Mouse (Mus musculus) ES-E14 (cell line): ENCODE measurements around the gene Lipk. TPM values are rescaled to one million over a fixed set of nuclear protein-coding genes. Genes with fewer than 3 reads are reported as not detected.

ENCODE experiments used
- DNase-seq: peaks from one replicate; pipeline ENCODE4 v3.0.0-alpha.2; 2013; ENCODE audit warnings: low read depth, low spot score
- H3K27ac ChIP-seq: 2 replicates; pipeline ENCODE4 v1.5.1; 2012; ENCODE audit warnings: low read depth, mild to moderate bottlenecking, low read length, moderate library complexity, mixed read lengths; ENCODE audit not compliant: poor library complexity, insufficient read depth, severe bottlenecking
- H3K36me3 ChIP-seq: 2 replicates; pipeline ENCODE4 v1.6.1; 2012; ENCODE audit warnings: mild to moderate bottlenecking, low read length, moderate library complexity, mixed read lengths; ENCODE audit not compliant: control insufficient read depth, poor library complexity, insufficient read depth, severe bottlenecking
- H3K4me1 ChIP-seq, 2 experiments: fragments of 150-350 bp in 1 of 2; sonication (generic) in 1 of 2; 2 replicates each; pipeline ENCODE4 v1.6.1; 2012; ENCODE audit warnings: low read length in 2 of 2, mild to moderate bottlenecking in 1 of 2, mixed read lengths in 1 of 2; ENCODE audit not compliant: control insufficient read depth in 2 of 2, insufficient read depth in 2 of 2, poor library complexity in 1 of 2
- H3K4me3 ChIP-seq, 2 experiments: fragments of 150-350 bp in 1 of 2; sonication (generic) in 1 of 2; 2 replicates each; pipeline ENCODE4 v1.5.1; 2012; ENCODE audit warnings: low read length in 2 of 2, low read depth in 1 of 2, mild to moderate bottlenecking in 1 of 2, mixed read lengths in 1 of 2; ENCODE audit not compliant: insufficient read depth in 1 of 2, poor library complexity in 1 of 2, severe bottlenecking in 1 of 2
- H3K9ac ChIP-seq: 2 replicates; pipeline ENCODE4 v1.6.1; 2012; ENCODE audit warnings: low read depth, mild to moderate bottlenecking, low read length, mixed read lengths; ENCODE audit not compliant: poor library complexity, insufficient read depth, severe bottlenecking
- H3K9me3 ChIP-seq: fragments of 150-350 bp; sonication (generic); 2 replicates; pipeline ENCODE4 v1.6.1; 2012; ENCODE audit warnings: low read depth, mild to moderate bottlenecking, low read length; ENCODE audit not compliant: control insufficient read depth, insufficient read depth
- CHD2 ChIP-seq: IDR thresholded peaks from 2 replicates; pipeline ENCODE4 v1.6.1; 2014; ENCODE audit warnings: mild to moderate bottlenecking, low read depth, low read length, inconsistent platforms
- HCFC1 ChIP-seq: IDR thresholded peaks from 2 replicates; pipeline ENCODE4 v1.6.1; 2012; ENCODE audit warnings: low read length, inconsistent platforms, borderline replicate concordance; ENCODE audit not compliant: insufficient read depth
- MAFK ChIP-seq: IDR thresholded peaks from 2 replicates; pipeline ENCODE4 v1.6.1; 2014; ENCODE audit warnings: mild to moderate bottlenecking, low read depth, low read length, inconsistent platforms; ENCODE audit not compliant: insufficient read depth
- ZC3H11A ChIP-seq: IDR thresholded peaks from 2 replicates; pipeline ENCODE4 v1.6.1; 2012; ENCODE audit warnings: low read depth, mild to moderate bottlenecking, inconsistent platforms, low read length, borderline replicate concordance
- ZNF384 ChIP-seq: IDR thresholded peaks from 2 replicates; pipeline ENCODE4 v1.6.1; 2012; ENCODE audit warnings: low read depth, low read length, inconsistent platforms
- in situ Hi-C, 2 experiments: fragments of 600-800 bp; cut with MboI; formaldehyde crosslinking; loops; one replicate each; pipeline ENCODE4 v1.15.1; 2025; ENCODE audit warnings: low sequenced_read_pairs in 2 of 2, inconsistent platforms in 1 of 2; ENCODE audit not compliant: unreplicated experiment in 2 of 2
- total RNA-seq: library from RNA; depleted of rRNA; stranded (reverse); fragments of 300-350 nt; gene quantifications from 2 replicates; pipeline ENCODE4 v1.2.3, GENCODE M21; 2012

Gene Lipk
- total RNA-seq, 1 experiment, result not detected

GRCm38 (mm10) chr19:34063547-34063946, 55.5 kb downstream of the Lipk start:
- TF ChIP-seq CHD2, result no peak
- TF ChIP-seq ZNF384, result no peak
- no peak for TF ChIP-seq MAFK
- TF ChIP-seq HCFC1, result no peak
- no peak for TF ChIP-seq ZC3H11A
- Histone ChIP-seq H3K4me1 (no peaks in the 10 kb centered on the region), H3K36me3 (no peaks in the 10 kb centered on the region), H3K27ac (no peak overlapping the region), H3K4me3 (no peak overlapping the region), H3K9me3 (no peaks in the 10 kb centered on the region), H3K9ac (no peak overlapping the region)
- no peak for DNase-seq
- in situ Hi-C loops, result no loop called here

DNA sequence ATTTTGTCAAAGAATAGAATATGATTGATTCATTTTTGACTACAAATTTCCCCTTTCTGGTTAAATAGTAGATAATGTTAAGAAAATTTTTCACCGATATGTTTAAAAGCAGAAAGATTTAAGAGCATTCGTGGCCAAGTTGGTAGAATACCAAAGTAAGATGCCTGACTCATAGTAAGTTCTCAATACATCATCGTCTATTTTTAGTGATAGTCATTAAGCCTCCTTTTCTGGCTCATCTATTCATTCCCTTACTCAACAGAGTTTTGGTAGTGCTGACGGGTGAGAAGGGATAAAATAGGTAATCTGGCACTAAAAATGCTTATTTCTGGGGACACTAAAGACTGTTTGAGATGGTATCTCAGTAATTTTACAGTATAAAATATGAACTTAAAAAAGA, 56.0 kb downstream of the Lipk start:
- no peak overlapping the region for H3K9ac ChIP-seq

DNA sequence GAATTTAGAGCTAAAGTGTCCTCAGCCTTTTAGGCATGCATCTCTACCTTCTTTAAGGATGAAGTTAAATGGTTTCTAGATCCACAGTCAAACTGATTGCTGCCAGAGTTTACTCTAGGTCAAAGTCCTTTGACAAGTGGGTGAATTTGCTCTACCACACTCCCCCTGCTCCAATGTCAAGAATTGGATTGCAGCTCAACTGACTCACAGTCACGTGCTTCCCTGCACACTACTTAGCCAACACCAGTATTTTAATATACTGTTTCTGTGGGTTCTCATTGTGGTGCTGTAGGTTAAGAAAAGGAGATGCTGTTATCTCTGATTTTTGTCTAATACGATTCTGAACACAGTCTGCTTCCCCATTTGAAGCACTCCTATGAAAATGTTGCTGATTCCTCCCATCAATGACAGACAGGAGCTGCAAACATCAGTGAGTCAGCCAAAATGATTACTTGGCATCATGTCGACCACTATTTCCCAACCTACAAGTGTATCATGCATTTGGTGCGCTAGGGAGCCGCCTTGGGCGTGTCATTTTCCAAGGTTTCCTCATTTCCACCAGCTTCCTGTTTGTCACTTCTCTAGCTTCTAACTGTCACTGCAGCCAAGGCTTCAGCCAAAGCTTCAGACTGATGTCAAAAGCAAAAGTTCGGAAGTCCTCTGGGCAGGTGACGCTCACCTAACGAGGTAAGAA, 58.8 kb downstream of the Lipk start, which contains the start of gene Lipn:
TSS of gene Lipn (plus strand) at position 580 of the 694 bp plus-strand sequence.
- no peak within 1 kb of the TSS for H3K9ac ChIP-seq
- H3K9me3 ChIP-seq, result no peaks in the 10 kb centered on the region
- TF ChIP-seq HCFC1 (no peak), CHD2 (no peak), ZNF384 (no peak), ZC3H11A (no peak), MAFK (no peak)
- DNase-seq, result no peak
- in situ Hi-C loops, result no loop called here
- H3K36me3 ChIP-seq, result no peaks in the 10 kb centered on the region
- no peak within 1 kb of the TSS for H3K4me3 ChIP-seq
- H3K4me1 ChIP-seq, result no peaks in the 10 kb centered on the region
- H3K27ac ChIP-seq, result no peak within 1 kb of the TSS

More for the DNA sequence above, 56.0 kb downstream of the Lipk start:
- in situ Hi-C loops, result no loop called here
- Histone ChIP-seq H3K9me3 (no peaks in the 10 kb centered on the region), H3K27ac (no peak overlapping the region), H3K4me3 (no peak overlapping the region), H3K4me1 (no peaks in the 10 kb centered on the region), H3K36me3 (no peaks in the 10 kb centered on the region)
- DNase-seq, result no peak
- TF ChIP-seq HCFC1 (no peak), ZNF384 (no peak), MAFK (no peak), ZC3H11A (no peak), CHD2 (no peak)

GRCm38 (mm10) chr19:34074239-34074638, 66.1 kb downstream of the Lipk start:
- TF ChIP-seq ZC3H11A (no peak), HCFC1 (no peak), MAFK (no peak), ZNF384 (no peak), CHD2 (no peak)
- Histone ChIP-seq H3K9me3 (no peaks in the 10 kb centered on the region), H3K4me1 (no peaks in the 10 kb centered on the region), H3K36me3 (no peaks in the 10 kb centered on the region), H3K9ac (no peak overlapping the region), H3K27ac (no peak overlapping the region), H3K4me3 (no peak overlapping the region)
- in situ Hi-C loops, result no loop called here
- no peak for DNase-seq

GRCm38 (mm10) chr19:34078130-34078529, 70.0 kb downstream of the Lipk start:
- TF ChIP-seq HCFC1, result no peak
- in situ Hi-C loops, result no loop called here
- DNase-seq, result no peak

More at GRCm38 (mm10) chr19:34078130-34078529, 70.0 kb downstream of the Lipk start:
- Histone ChIP-seq H3K9me3 (no peaks in the 10 kb centered on the region), H3K4me1 (no peaks in the 10 kb centered on the region), H3K36me3 (no peaks in the 10 kb centered on the region), H3K4me3 (no peak overlapping the region), H3K27ac (no peak overlapping the region), H3K9ac (no peak overlapping the region)
